Mouse (Mus musculus): ENCODE measurements around the gene C1qbp.

The C1qbp gene

GRCm38 (mm10) chr11:70972586-70972985 lies 10.2 kb downstream of the C1qbp start:
- peak in 1 of 2 experiments; percentile 20 for DNase-seq

- no peak for DNase-seq
Observed at GRCm38 (mm10) chr11:70970560-70971540, 12.0 kb downstream of the C1qbp start.

- peak; percentile 94 to 96 for DNase-seq
Observed at GRCm38 (mm10) chr11:70969821-70970559, 12.8 kb downstream of the C1qbp start, which contains the start of the genes Nup88 and Rpain. Gene Nup88 (minus strand): TSS chr11:70969973. Gene Rpain (plus strand): TSS chr11:70970213.

- DNase-seq, result peak in 1 of 2 experiments; percentile 7
Observed at GRCm38 (mm10) chr11:70969271-70969794, 13.5 kb downstream of the C1qbp start.

GRCm38 (mm10) chr11:70964222-70964907 lies 18.5 kb downstream of the C1qbp start:
- no peak for DNase-seq

GRCm38 (mm10) chr11:70960786-70961554 lies 21.9 kb downstream of the C1qbp start:
- no peak for DNase-seq

- DNase-seq, result no peak
Observed at GRCm38 (mm10) chr11:70954711-70955110, 28.1 kb downstream of the C1qbp start.

- DNase-seq, result no peak
Observed at GRCm38 (mm10) chr11:70944935-70945817, 37.6 kb downstream of the C1qbp start.

GRCm38 (mm10) chr11:70943651-70944050 lies 39.2 kb downstream of the C1qbp start:
- no peak for DNase-seq

- no peak for DNase-seq
Observed at GRCm38 (mm10) chr11:70942596-70942995, 40.2 kb downstream of the C1qbp start.

GRCm38 (mm10) chr11:70935316-70935715 lies 47.5 kb downstream of the C1qbp start:
- DNase-seq, result no peak

- no peak for DNase-seq
Observed at GRCm38 (mm10) chr11:70931461-70931860, 51.4 kb downstream of the C1qbp start.

All from kidney, postnatal 36 days (tissue).